In the genomic region with DNA sequence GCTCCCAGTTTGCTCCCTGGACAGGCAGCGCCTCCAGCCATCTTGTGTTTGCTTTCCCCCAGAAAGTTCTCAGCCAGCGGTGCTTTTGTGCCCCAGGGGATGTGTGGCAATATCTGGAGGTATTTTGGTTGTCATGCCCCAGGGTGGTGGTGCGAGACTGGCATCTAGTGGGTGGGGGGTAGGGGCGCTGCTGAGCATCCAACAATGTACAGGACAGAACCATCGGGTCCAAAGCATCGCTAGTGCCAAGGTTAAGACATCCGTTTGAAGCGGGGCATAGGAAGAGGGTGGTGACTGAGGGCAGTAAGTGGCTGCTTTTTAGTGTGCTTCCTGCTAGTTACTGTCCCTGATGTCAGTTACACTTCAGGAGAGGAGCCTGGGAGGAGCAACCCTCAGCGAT, we compare ENCODE assay signal across 12 mouse cellular contexts. TPM values are rescaled to one million over a fixed set of nuclear protein-coding genes. Genes with fewer than 3 reads are reported as not detected.
DNase-seq lines count a peak whose midpoint lies in the region; ATAC-seq and TF ChIP-seq lines count a peak whose summit lies in the region.
"Had no signal": no experiment of that assay in that cellular context is flagged by ENCODE, and none has a peak within 500 bp of the region (broad histone marks: within the 10 kb centered on the region; RNA-seq: fewer than 3 reads in every experiment).

No protein-coding gene starts in this region.

- no peak for ATAC-seq in heart, embryonic 12.5 days (ENCODE audit: insufficient number of reproducible peaks, low FRiP score)
- no peak for ATAC-seq in midbrain, postnatal 0 days (ENCODE audit: low FRiP score)
- peak; percentile 27 for ATAC-seq in common myeloid progenitor, adult 5-6 weeks (replicated peaks; ENCODE audit: low read depth, poor library complexity, severe bottlenecking)
- ATAC-seq: activated CD4-positive, CD25-positive, alpha-beta regulatory T cell, adult 4 months had no signal

- H3K27ac ChIP-seq in heart, embryonic 12.5 days (ENCODE audit: poor library complexity, severe bottlenecking) = no peak overlapping the region; the same call in 1 of the 2 replicates
- H3K27ac ChIP-seq in midbrain, postnatal 0 days (ENCODE audit: low read depth, low read length) = no peak overlapping the region
- no peak overlapping the region for H3K27ac ChIP-seq in midbrain, embryonic 10.5 days (replicated peaks)
- H3K27ac ChIP-seq: limb, embryonic 15.5 days had no signal

- no peak overlapping the region for H3K4me3 ChIP-seq in heart, embryonic 12.5 days
- no peak overlapping the region for H3K4me3 ChIP-seq in midbrain, postnatal 0 days (ENCODE audit: low read depth, low read length)
- H3K4me3 ChIP-seq in midbrain, embryonic 10.5 days = no peak overlapping the region
- H3K4me3 ChIP-seq: limb, embryonic 15.5 days had no signal

- H3K9ac ChIP-seq in heart, embryonic 12.5 days = no peak overlapping the region
- no peak overlapping the region for H3K9ac ChIP-seq in midbrain, postnatal 0 days (replicated peaks; ENCODE audit: low read length, poor library complexity, severe bottlenecking)
- H3K9ac ChIP-seq: limb, embryonic 15.5 days had no signal

- DNase-seq in heart, postnatal 4 days = peak; percentile 31
- DNase-seq in midbrain, postnatal 0 days (ENCODE audit: low spot score) = no peak
- no peak for DNase-seq in midbrain, embryonic 10.5 days (ENCODE audit: low spot score)
- DNase-seq in thymus, postnatal 25 days = peak; percentile 16
- no peak for DNase-seq in layer of hippocampus, adult 9-11 months
- DNase-seq: kidney, postnatal 25 days had no signal

- H3K4me1 ChIP-seq in heart, embryonic 12.5 days (replicated peaks) = peaks cover 41% of the 10 kb centered on the region
- 0 out of 2 replicates have a peak, but pooled peaks cover 5% of the 10 kb centered on the region for H3K4me1 ChIP-seq in midbrain, postnatal 0 days (ENCODE audit: insufficient read depth, low read length)
- peaks cover 50% of the 10 kb centered on the region for H3K4me1 ChIP-seq in midbrain, embryonic 10.5 days

- TF ChIP-seq CTCF in midbrain, postnatal 0 days (IDR thresholded peaks at IDR 0.05) = peak; percentile 23

- WGBS in heart, embryonic 12.5 days = 70% methylated on average over 9 of the region's 9 CpGs
- WGBS in midbrain, postnatal 0 days = 66% methylated on average over 9 of the region's 9 CpGs
- 76% methylated on average over 9 of the region's 9 CpGs for WGBS in midbrain, embryonic 10.5 days

- H3K36me3 ChIP-seq in heart, embryonic 12.5 days = peaks cover 16% of the 10 kb centered on the region
- H3K36me3 ChIP-seq in midbrain, postnatal 0 days (ENCODE audit: insufficient read depth, low read length) = peaks cover 4% of the 10 kb centered on the region; the same call in 1 of the 2 replicates
- peaks cover 20% of the 10 kb centered on the region for H3K36me3 ChIP-seq in midbrain, embryonic 10.5 days

- H3K9me3 ChIP-seq in heart, embryonic 12.5 days (replicated peaks) = no peaks in the 10 kb centered on the region; the same call in 1 of the 2 replicates
- no peaks in the 10 kb centered on the region for H3K9me3 ChIP-seq in midbrain, postnatal 0 days (ENCODE audit: low read length)
- no peaks in the 10 kb centered on the region for H3K9me3 ChIP-seq in midbrain, embryonic 10.5 days (replicated peaks)
- H3K9me3 ChIP-seq: limb, embryonic 15.5 days had no signal

- H3K4me2 ChIP-seq in heart, embryonic 12.5 days = no peak overlapping the region
- no peak overlapping the region for H3K4me2 ChIP-seq in midbrain, postnatal 0 days (ENCODE audit: low read depth, low read length, poor library complexity, severe bottlenecking)
- H3K4me2 ChIP-seq: limb, embryonic 15.5 days had no signal

- no peaks in the 10 kb centered on the region for H3K27me3 ChIP-seq in heart, embryonic 12.5 days (replicated peaks)
- no peaks in the 10 kb centered on the region for H3K27me3 ChIP-seq in midbrain, postnatal 0 days (ENCODE audit: insufficient read depth, low read length)
- no peaks in the 10 kb centered on the region for H3K27me3 ChIP-seq in midbrain, embryonic 10.5 days (ENCODE audit: low read depth, poor library complexity, severe bottlenecking)
- H3K27me3 ChIP-seq: limb, embryonic 15.5 days had no signal

RNA-seq across cellular contexts. Expression of a gene that starts 17.8 kb away (rescaled TPM):
- 10 to 100 TPM; 26.1 to 27.1 TPM for total RNA-seq in heart, postnatal 4 days (2021)
- polyA plus RNA-seq in heart, embryonic 12.5 days (2016; fragmentation: Nextera tagmentation; extraction: Ambion mirVana) = 40.0 and 42.7 TPM in 2 replicates
- 40.9 and 49.2 TPM in 2 replicates for total RNA-seq in midbrain, postnatal 0 days (2014; rRNA removed)
- 37.7 and 38.8 TPM in 2 replicates for polyA plus RNA-seq in midbrain, postnatal 0 days (2015; fragmentation: Nextera tagmentation; extraction: Ambion mirVana)
- polyA plus RNA-seq in midbrain, embryonic 10.5 days (2016; fragmentation: Nextera tagmentation; extraction: Ambion mirVana) = 19.7 and 28.5 TPM in 2 replicates
- 44.2 and 48.8 TPM in 2 replicates for total RNA-seq in common myeloid progenitor, adult 5-6 weeks (2017)

RNA-seq across cellular contexts. Expression of a gene that starts 43.5 kb away (rescaled TPM):
- total RNA-seq in heart, postnatal 4 days (2021) = not detected
- not detected in 2 replicates for polyA plus RNA-seq in heart, embryonic 12.5 days (2016; fragmentation: Nextera tagmentation; extraction: Ambion mirVana)
- total RNA-seq in midbrain, postnatal 0 days (2014; rRNA removed) = not detected in 2 replicates
- not detected in 2 replicates for polyA plus RNA-seq in midbrain, postnatal 0 days (2015; fragmentation: Nextera tagmentation; extraction: Ambion mirVana)
- polyA plus RNA-seq in midbrain, embryonic 10.5 days (2016; fragmentation: Nextera tagmentation; extraction: Ambion mirVana) = 2.1 and 4.3 TPM in 2 replicates
- total RNA-seq in common myeloid progenitor, adult 5-6 weeks (2017) = not detected in 2 replicates
- total RNA-seq: gastrocnemius, adult 8-10 months had no signal
- polyA plus RNA-seq: activated CD4-positive, CD25-positive, alpha-beta regulatory T cell, adult 4 months; cortical plate, adult 2 months; limb, embryonic 15.5 days had no signal

Comparison
In these comparisons a context has a peak if more than half of its experiments do, and no peak if none do; other contexts are left out.
1. DNase-seq: peak in heart, postnatal 4 days (single experiment) and thymus, postnatal 25 days (single experiment); none in midbrain, postnatal 0 days (single experiment), midbrain, embryonic 10.5 days (single experiment) and layer of hippocampus, adult 9-11 months (single experiment).